Mouse (Mus musculus) splenic B cell, adult 2 months (primary cell): Measurements from ENCODE around the gene Cltc.
A peak's percentile ranks its signal among the peaks of the same experiment; 100 is the strongest.
"Not testable (repeated sequence)": the region's sequence is repeated elsewhere in the genome, so short reads cannot be mapped to it uniquely, and the experiment has no call there.

Source experiments
- DNase-seq: peaks from one replicate; pipeline ENCODE4 v3.0.0-alpha.2; 2011; ENCODE audit warnings: low read depth, low spot score
- H3K27me3 ChIP-seq: 2 replicates; pipeline ENCODE4 v1.6.1; 2012; ENCODE audit warnings: mild to moderate bottlenecking, low read length, moderate library complexity, mixed read lengths; ENCODE audit not compliant: control insufficient read depth, poor library complexity, insufficient read depth, severe bottlenecking
- H3K36me3 ChIP-seq: 2 replicates; pipeline ENCODE4 v1.6.1; 2012; ENCODE audit warnings: mild to moderate bottlenecking, low read length, moderate library complexity, mixed read lengths; ENCODE audit not compliant: control insufficient read depth, poor library complexity, insufficient read depth, severe bottlenecking

The Cltc gene

GRCm38 (mm10) chr11:86757480-86758371 is at the start of gene Cltc:
TSS of gene Cltc (minus strand) at chr11:86757565.
- Histone ChIP-seq H3K27me3 (no peaks in the 10 kb centered on the region), H3K36me3 (no peaks in the 10 kb centered on the region)
- peak; percentile 99 for DNase-seq

GRCm38 (mm10) chr11:86807001-86807477 is 49.7 kb upstream of the Cltc start:
- Histone ChIP-seq H3K36me3 (peaks cover 8% of the 10 kb centered on the region), H3K27me3 (no peaks in the 10 kb centered on the region)
- peak; percentile 63 for DNase-seq

GRCm38 (mm10) chr11:86794161-86794560 is 36.8 kb upstream of the Cltc start:
- Histone ChIP-seq H3K27me3 (no peaks in the 10 kb centered on the region), H3K36me3 (peaks cover 18% of the 10 kb centered on the region; the same call in 1 of the 2 replicates)
- peak; percentile 44 for DNase-seq

- DNase-seq, H3K36me3 ChIP-seq, H3K27me3 ChIP-seq: not testable (repeated sequence)
Measured at GRCm38 (mm10) chr11:86787436-86787835, 30.1 kb upstream of the Cltc start.

GRCm38 (mm10) chr11:86785767-86786166 is 28.4 kb upstream of the Cltc start:
- Histone ChIP-seq H3K27me3 (no peaks in the 10 kb centered on the region), H3K36me3 (peaks cover 9% of the 10 kb centered on the region; the same call in 1 of the 2 replicates)
- no peak for DNase-seq

- Histone ChIP-seq H3K27me3 (no peaks in the 10 kb centered on the region), H3K36me3 (peaks cover 12% of the 10 kb centered on the region; the same call in 1 of the 2 replicates)
- DNase-seq, result no peak
Measured at GRCm38 (mm10) chr11:86769884-86770283, 12.5 kb upstream of the Cltc start.

- DNase-seq, result no peak
- Histone ChIP-seq H3K27me3 (no peaks in the 10 kb centered on the region), H3K36me3 (peaks cover 3% of the 10 kb centered on the region; the same call in 1 of the 2 replicates)
Measured at GRCm38 (mm10) chr11:86764501-86764900, 7.1 kb upstream of the Cltc start.

GRCm38 (mm10) chr11:86763127-86763526 is 5.8 kb upstream of the Cltc start:
- not testable (repeated sequence) for DNase-seq, H3K36me3 ChIP-seq, H3K27me3 ChIP-seq

GRCm38 (mm10) chr11:86760357-86760756 is 3.0 kb upstream of the Cltc start:
- Histone ChIP-seq H3K27me3 (no peaks in the 10 kb centered on the region), H3K36me3 (no peaks in the 10 kb centered on the region)
- no peak for DNase-seq

- Histone ChIP-seq H3K36me3 (no peaks in the 10 kb centered on the region), H3K27me3 (no peaks in the 10 kb centered on the region)
- DNase-seq, result no peak
Measured at GRCm38 (mm10) chr11:86759886-86760285, 2.5 kb upstream of the Cltc start.

GRCm38 (mm10) chr11:86759226-86759625 is 1.9 kb upstream of the Cltc start:
- H3K36me3 ChIP-seq, result no peaks in the 10 kb centered on the region
- no peak for DNase-seq
- no peaks in the 10 kb centered on the region for H3K27me3 ChIP-seq

GRCm38 (mm10) chr11:86758559-86758958 is 1.2 kb upstream of the Cltc start:
- no peaks in the 10 kb centered on the region for H3K27me3 ChIP-seq
- no peak for DNase-seq
- H3K36me3 ChIP-seq, result no peaks in the 10 kb centered on the region

- H3K27me3 ChIP-seq, result no peaks in the 10 kb centered on the region
- DNase-seq, result no peak
- no peaks in the 10 kb centered on the region for H3K36me3 ChIP-seq
Measured at GRCm38 (mm10) chr11:86757142-86757479, 254 bp downstream of the Cltc start.

- no peaks in the 10 kb centered on the region for H3K36me3 ChIP-seq
- DNase-seq, result peak; percentile 71
- no peaks in the 10 kb centered on the region for H3K27me3 ChIP-seq
Measured at GRCm38 (mm10) chr11:86756156-86757141, 916 bp downstream of the Cltc start.

- H3K27me3 ChIP-seq, result no peaks in the 10 kb centered on the region
- DNase-seq, result peak; percentile 34
- H3K36me3 ChIP-seq, result no peaks in the 10 kb centered on the region
Measured at GRCm38 (mm10) chr11:86752404-86752803, 5.0 kb downstream of the Cltc start.
